Mouse (Mus musculus) bone marrow, adult 2 months (tissue): ENCODE results near the gene Ugt1a6b. TPM values are rescaled to one million over a fixed set of nuclear protein-coding genes. Genes with fewer than 3 reads are reported as not detected.
A peak's percentile ranks its signal among the peaks of the same experiment; 100 is the strongest.
"Not testable (repeated sequence)": the region's sequence is repeated elsewhere in the genome, so short reads cannot be mapped to it uniquely, and the experiment has no call there.

ENCODE experiments used
- H3K27ac ChIP-seq: fragments of 200-500 bp; 2 replicates; pipeline ENCODE4 v1.5.1; 2012; ENCODE audit warnings: low read depth, mild to moderate bottlenecking, control low read depth, inconsistent platforms, low read length; ENCODE audit not compliant: control insufficient read depth, poor library complexity, insufficient read depth
- H3K4me1 ChIP-seq: fragments of 200-500 bp; 2 replicates; pipeline ENCODE4 v1.6.1; 2011; ENCODE audit warnings: low read length; ENCODE audit not compliant: control insufficient read depth, insufficient read depth
- H3K4me3 ChIP-seq: fragments of 200-500 bp; replicated peaks from 2 replicates; pipeline ENCODE3; 2011; ENCODE audit warnings: mild to moderate bottlenecking, low read depth, low read length, control low read depth; ENCODE audit not compliant: control insufficient read depth
- CTCF ChIP-seq: fragments of 200-500 bp; IDR thresholded peaks from 2 replicates; pipeline ENCODE4 v1.5.1; 2011; ENCODE audit warnings: low read length, control low read depth; ENCODE audit not compliant: control insufficient read depth, insufficient read depth
- POLR2A ChIP-seq: fragments of 200-500 bp; IDR thresholded peaks from 2 replicates; pipeline ENCODE4 v1.6.1; 2011; ENCODE audit warnings: low read depth, mild to moderate bottlenecking, control low read depth, low read length, borderline replicate concordance; ENCODE audit not compliant: control insufficient read depth
- WGBS: fragments of 180-500 bp; shearing (Covaris S2); methylation state at CpG from one replicate; pipeline ENCODE4 v1.1.7; 2018; 5-methylcytosine and 5-hydroxymethylcytosine counted together
- polyA plus RNA-seq: library from polyadenylated mRNA; stranded (reverse); fragments of >200 nt; gene quantifications from 2 replicates; pipeline ENCODE4 v1.2.4, GENCODE M21; 2011; ENCODE audit warnings: low replicate concordance; ENCODE audit not compliant: missing spikeins, insufficient read depth, insufficient read length

The Ugt1a6b gene
- polyA plus RNA-seq, 1 experiment = 6.5 TPM

GRCm38 (mm10) chr1:88120550-88120949 is 17.5 kb downstream of the Ugt1a6b start:
- TF ChIP-seq CTCF = 0 out of 2 replicates have a peak, but pooled peaks have one; percentile 18
- 29% methylated on average over 4 of the region's 4 CpGs for WGBS
- not testable (repeated sequence) for H3K4me3 ChIP-seq, H3K27ac ChIP-seq, H3K4me1 ChIP-seq

DNA sequence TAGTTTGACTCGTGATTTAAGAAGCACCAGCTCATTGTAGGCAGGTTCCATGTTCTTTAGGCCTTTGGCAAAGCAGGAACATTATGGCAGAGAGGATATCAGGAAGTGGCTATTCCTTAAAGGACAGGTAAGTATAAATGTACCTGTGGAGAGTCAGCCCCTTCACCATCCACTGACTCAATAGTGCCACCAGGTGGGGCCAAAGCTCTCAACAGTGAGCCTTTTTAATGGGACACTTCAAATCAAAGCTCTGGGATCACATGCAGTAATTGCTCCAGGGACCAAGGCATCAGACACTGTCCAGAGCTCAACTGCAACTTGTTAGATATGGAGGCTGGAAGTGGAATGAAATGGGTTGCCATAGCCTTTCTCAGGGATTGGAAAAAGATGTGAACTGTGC is 18.5 kb downstream of the Ugt1a6b start:
- WGBS = no CpG with 5 or more reads among the region's 1 CpGs
- H3K27ac ChIP-seq, H3K4me3 ChIP-seq, H3K4me1 ChIP-seq: not testable (repeated sequence)
- peak; percentile 12; the same call in 1 of the 2 replicates for TF ChIP-seq CTCF

DNA sequence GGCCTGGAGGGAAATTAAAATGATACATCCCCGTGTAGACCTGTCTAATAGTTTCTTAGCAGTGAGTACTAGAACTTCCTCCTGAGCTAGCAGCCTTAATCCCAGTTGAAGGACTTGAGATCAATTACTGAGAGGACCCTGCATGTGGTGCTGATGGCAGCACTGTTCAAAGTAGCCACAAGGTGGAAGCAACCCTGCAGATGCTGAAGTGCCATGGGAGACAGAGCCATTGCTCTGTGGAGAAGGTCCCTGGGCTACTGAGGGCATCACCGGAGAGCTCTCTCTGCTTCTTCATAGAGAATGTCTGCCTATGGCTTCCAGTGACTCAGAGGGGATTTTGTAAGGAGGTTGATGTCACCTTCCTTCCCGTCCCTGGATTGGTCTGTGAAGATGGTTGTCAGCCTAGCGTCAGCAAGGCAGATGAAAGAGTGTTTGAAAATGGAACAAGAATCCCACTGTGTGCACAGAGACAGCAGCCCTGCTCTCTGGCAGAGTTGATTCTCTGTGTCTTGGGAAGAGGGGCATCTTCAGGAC is 22.8 kb downstream of the Ugt1a6b start:
- H3K4me3 ChIP-seq, H3K27ac ChIP-seq, H3K4me1 ChIP-seq: not testable (repeated sequence)
- 62% methylated on average over 4 of the region's 4 CpGs for WGBS

- 76% methylated on average over 2 of the region's 2 CpGs for WGBS
- not testable (repeated sequence) for H3K4me3 ChIP-seq, H3K4me1 ChIP-seq, H3K27ac ChIP-seq
These were observed 26.0 kb downstream of the Ugt1a6b start for GRCm38 (mm10) chr1:88129091-88129490.

DNA sequence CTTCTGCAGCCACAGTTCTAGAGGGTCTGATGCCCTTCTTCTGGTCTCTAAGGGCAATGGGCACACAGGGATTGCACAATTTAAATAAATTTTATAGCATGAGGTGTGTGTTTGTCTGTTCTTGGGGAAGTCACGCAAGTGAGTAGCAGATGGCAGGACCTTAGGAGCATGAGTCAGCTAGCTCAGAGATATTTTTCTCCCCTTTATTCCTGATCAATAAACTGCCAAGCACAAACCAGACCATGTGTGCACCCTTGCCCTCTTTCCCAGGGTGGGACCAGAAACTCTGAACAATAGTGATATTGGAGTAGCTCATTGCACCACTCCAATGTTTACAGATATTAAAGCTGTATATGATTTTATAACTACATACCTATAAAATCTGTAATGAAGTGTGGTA is 27.2 kb downstream of the Ugt1a6b start:
- H3K4me1 ChIP-seq, H3K27ac ChIP-seq, H3K4me3 ChIP-seq: not testable (repeated sequence)
- 69% methylated on average over 1 of the region's 1 CpGs for WGBS

- H3K4me3 ChIP-seq = no peak overlapping the region
- H3K4me1 ChIP-seq = peaks cover 1% of the 10 kb centered on the region
- WGBS = 5% methylated on average over 3 of the region's 3 CpGs
- TF ChIP-seq CTCF (no peak), POLR2A (no peak)
- H3K27ac ChIP-seq = no peak overlapping the region
These were observed 30.9 kb downstream of the Ugt1a6b start for GRCm38 (mm10) chr1:88133908-88134456.

DNA sequence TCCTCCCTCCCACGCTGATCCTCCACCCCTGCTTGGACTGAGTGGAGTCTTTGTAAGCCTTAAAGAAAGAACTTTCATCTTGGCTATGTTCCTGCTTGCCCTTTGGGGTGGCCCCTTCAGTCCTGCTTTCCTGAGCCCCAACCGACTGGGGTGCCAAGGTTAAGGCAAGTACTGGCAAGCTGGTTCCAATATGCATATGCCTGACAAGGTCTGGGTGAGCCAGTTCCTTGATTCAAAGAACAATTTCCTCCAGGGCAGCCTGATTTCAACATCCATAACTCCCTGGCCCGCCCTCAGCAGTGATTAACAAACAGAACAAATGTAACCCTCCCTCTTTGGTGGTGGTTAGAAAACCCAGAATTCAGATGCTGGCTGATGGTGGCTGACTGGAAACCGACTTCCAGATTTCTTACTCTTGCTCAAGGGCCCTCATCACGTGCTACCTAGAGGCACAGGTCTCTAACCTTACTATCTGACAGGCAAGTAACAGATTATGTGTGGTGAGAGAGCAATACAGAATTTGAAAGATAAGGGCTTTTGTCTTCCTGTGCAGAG is 31.5 kb downstream of the Ugt1a6b start, which contains the start of gene Ugt1a6a:
Gene Ugt1a6a, plus strand, starts transcription at position 353 of the 555 bp plus-strand sequence.
- H3K4me3 ChIP-seq, H3K4me1 ChIP-seq, H3K27ac ChIP-seq: not testable (repeated sequence)
- 6% methylated on average over 5 of the region's 5 CpGs for WGBS

- H3K27ac ChIP-seq, H3K4me1 ChIP-seq, H3K4me3 ChIP-seq: not testable (repeated sequence)
- 71% methylated on average over 6 of the region's 6 CpGs for WGBS
These were observed 32.3 kb downstream of the Ugt1a6b start for GRCm38 (mm10) chr1:88135229-88135904.

- Histone ChIP-seq H3K4me1 (peaks cover 1% of the 10 kb centered on the region), H3K4me3 (no peak overlapping the region), H3K27ac (no peak overlapping the region)
- 71% methylated on average over 2 of the region's 2 CpGs for WGBS
- no peak for TF ChIP-seq CTCF
These were observed 33.6 kb downstream of the Ugt1a6b start for GRCm38 (mm10) chr1:88136646-88137045.
